Mouse (Mus musculus) embryonic facial prominence, embryonic 11.5 days (tissue): ENCODE measurements at regions not wholly inside any gene's neighbourhood (a gene's known extent, or its start where the extent isn't known, plus 50 kb on each side); places are given as distances from the start of the nearest gene placed in this dataset.

Source experiments
- ATAC-seq: fragments of 200-750 bp; cut with Nextera tagmentation; replicated peaks from 2 replicates; pipeline ENCODE4 v1.8.0; 2017; ENCODE audit warnings: low read depth; ENCODE audit not compliant: insufficient number of reproducible peaks, low FRiP score, low TSS enrichment
- DNase-seq: peaks from one replicate; pipeline ENCODE4 v3.0.0-alpha.2; 2015; ENCODE audit warnings: low spot score
- H3K27ac ChIP-seq: fragments of 300-500 bp; sonication (generic); replicated peaks from 2 replicates; pipeline ENCODE4 v1.5.1; 2014; ENCODE audit warnings: mild to moderate bottlenecking, low read depth, low read length, control low read depth
- H3K27me3 ChIP-seq: fragments of 300-500 bp; sonication (generic); 2 replicates; pipeline ENCODE4 v1.6.1; 2014; ENCODE audit warnings: mild to moderate bottlenecking, low read length, moderate library complexity, mixed read lengths; ENCODE audit not compliant: control insufficient read depth, insufficient read depth
- H3K36me3 ChIP-seq: fragments of 300-500 bp; sonication (generic); replicated peaks from 2 replicates; pipeline ENCODE4 v1.6.1; 2014; ENCODE audit warnings: low read depth, mild to moderate bottlenecking, low read length, moderate library complexity, mixed read lengths; ENCODE audit not compliant: control insufficient read depth, insufficient read depth
- H3K4me1 ChIP-seq: fragments of 300-500 bp; sonication (generic); 2 replicates; pipeline ENCODE4 v1.6.1; 2014; ENCODE audit warnings: low read length, mixed read lengths; ENCODE audit not compliant: control insufficient read depth, insufficient read depth
- H3K4me2 ChIP-seq: fragments of 300-500 bp; sonication (generic); 2 replicates; pipeline ENCODE4 v1.6.1; 2014; ENCODE audit warnings: low read depth, mild to moderate bottlenecking, control low read depth, low read length, moderate library complexity
- H3K4me3 ChIP-seq: fragments of 300-500 bp; sonication (generic); 2 replicates; pipeline ENCODE4 v1.5.1; 2014; ENCODE audit warnings: low read depth, low read length, control low read depth
- H3K9ac ChIP-seq: fragments of 300-500 bp; sonication (generic); replicated peaks from 2 replicates; pipeline ENCODE4 v1.6.1; 2014; ENCODE audit warnings: mild to moderate bottlenecking, control low read depth, low read length
- H3K9me3 ChIP-seq: fragments of 300-500 bp; sonication (generic); replicated peaks from 2 replicates; pipeline ENCODE4 v1.6.1; 2016; ENCODE audit warnings: mild to moderate bottlenecking, low read length, inconsistent platforms, mixed read lengths; ENCODE audit not compliant: control insufficient read depth
- WGBS: fragments of 180-500 bp; shearing (Covaris S2); extraction: QIAGEN DNeasy Blood & Tissue Kit; methylation state at CpG from one replicate; pipeline ENCODE4 v1.1.7; 2014; 5-methylcytosine and 5-hydroxymethylcytosine counted together

- Histone ChIP-seq H3K9ac (no peak overlapping the region), H3K36me3 (no peaks in the 10 kb centered on the region), H3K4me2 (no peak overlapping the region), H3K4me1 (no peaks in the 10 kb centered on the region), H3K27me3 (no peaks in the 10 kb centered on the region), H3K4me3 (no peak overlapping the region), H3K9me3 (no peaks in the 10 kb centered on the region), H3K27ac (no peak overlapping the region)
- DNase-seq (no peak), ATAC-seq (no peak)
- WGBS: 83% methylated on average over 1 of the region's 1 CpGs
Observed at GRCm38 (mm10) chrX:129690677-129691076, 58.9 kb upstream of the Diaph2 start.
